Mouse (Mus musculus) liver, embryonic 14.5 days (tissue): ENCODE results near the gene Tex48. TPM values are rescaled to one million over a fixed set of nuclear protein-coding genes. Genes with fewer than 3 reads are reported as not detected.

Experiments
- ATAC-seq: fragments of 200-750 bp; cut with Nextera tagmentation; 2 replicates; pipeline ENCODE4 v1.8.0; 2017; ENCODE audit warnings: moderate number of reproducible peaks, mild to moderate bottlenecking, moderate library complexity; ENCODE audit not compliant: insufficient read depth
- DNase-seq, 3 experiments: peaks; one replicate each; pipeline ENCODE4 v3.0.0-alpha.2; 2012 to 2013; ENCODE audit warnings: low read depth in 3 of 3, low spot score in 3 of 3
- H3K27ac ChIP-seq: fragments of 300-500 bp; sonication (generic); 2 replicates; pipeline ENCODE4 v1.5.1; 2014; ENCODE audit warnings: moderate library complexity, mild to moderate bottlenecking, control low read depth, inconsistent platforms
- H3K27me3 ChIP-seq: fragments of 300-500 bp; sonication (generic); 2 replicates; pipeline ENCODE4 v1.6.1; 2014; ENCODE audit warnings: mild to moderate bottlenecking, low read length, moderate library complexity; ENCODE audit not compliant: control insufficient read depth, insufficient read depth
- H3K36me3 ChIP-seq: fragments of 300-500 bp; sonication (generic); replicated peaks from 2 replicates; pipeline ENCODE4 v1.6.1; 2014; ENCODE audit warnings: low read depth; ENCODE audit not compliant: control insufficient read depth, insufficient read depth
- H3K4me1 ChIP-seq, 2 experiments: fragments of 200-500 bp in 1 of 2; fragments of 300-500 bp in 1 of 2; sonication (generic) in 1 of 2; replicated peaks; 2 replicates each; pipeline ENCODE4 v1.6.1; 2012 to 2014; ENCODE audit warnings: antibody characterized with exemption in 1 of 2, inconsistent platforms in 1 of 2, low read length in 1 of 2; ENCODE audit not compliant: control insufficient read depth in 2 of 2, insufficient read depth in 2 of 2
- H3K4me2 ChIP-seq: fragments of 300-500 bp; sonication (generic); 2 replicates; pipeline ENCODE4 v1.6.1; 2014; ENCODE audit warnings: low read depth, mild to moderate bottlenecking, control low read depth, moderate library complexity
- H3K4me3 ChIP-seq, 2 experiments: fragments of 200-500 bp in 1 of 2; fragments of 300-500 bp in 1 of 2; sonication (generic) in 1 of 2; 2 replicates each; pipeline ENCODE4 v1.5.1; 2012 to 2014; ENCODE audit warnings: low read depth in 2 of 2, low read length in 2 of 2, mild to moderate bottlenecking in 2 of 2, control low read depth in 1 of 2, inconsistent platforms in 1 of 2, moderate library complexity in 1 of 2; ENCODE audit not compliant: insufficient read depth in 1 of 2
- H3K9ac ChIP-seq: fragments of 300-500 bp; sonication (generic); replicated peaks from 2 replicates; pipeline ENCODE4 v1.6.1; 2014; ENCODE audit warnings: mild to moderate bottlenecking, control low read depth, moderate library complexity
- H3K9me3 ChIP-seq: fragments of 300-500 bp; sonication (generic); 2 replicates; pipeline ENCODE4 v1.6.1; 2016; ENCODE audit warnings: low read length, mixed read lengths; ENCODE audit not compliant: control insufficient read depth
- CTCF ChIP-seq: IDR thresholded peaks from 2 replicates; pipeline ENCODE4 v1.5.1; 2016; ENCODE audit warnings: antibody characterized with exemption, low read depth, control low read depth
- EP300 ChIP-seq: IDR thresholded peaks from 2 replicates; pipeline ENCODE4 v1.6.1; 2016; ENCODE audit warnings: antibody characterized with exemption, low read depth
- WGBS: fragments of 180-500 bp; shearing (Covaris S2); extraction: QIAGEN DNeasy Blood & Tissue Kit; methylation state at CpG from one replicate; pipeline ENCODE4 v1.1.7; 2014; ENCODE audit not compliant: insufficient replicate concordance; 5-methylcytosine and 5-hydroxymethylcytosine counted together
- polyA plus RNA-seq, 2 experiments: library from polyadenylated mRNA; depleted of rRNA in 1 of 2; stranded (reverse) in 1 of 2; unstranded in 1 of 2; fragments of >200 nt; fragmentation: Nextera tagmentation in 1 of 2; extraction: Ambion mirVana in 1 of 2; gene quantifications; 2 replicates each; pipeline versions ENCODE4 v1.2.1 to v1.2.3; 2012 to 2014

Gene Tex48
- polyA plus RNA-seq, 2 experiments = not detected

DNA sequence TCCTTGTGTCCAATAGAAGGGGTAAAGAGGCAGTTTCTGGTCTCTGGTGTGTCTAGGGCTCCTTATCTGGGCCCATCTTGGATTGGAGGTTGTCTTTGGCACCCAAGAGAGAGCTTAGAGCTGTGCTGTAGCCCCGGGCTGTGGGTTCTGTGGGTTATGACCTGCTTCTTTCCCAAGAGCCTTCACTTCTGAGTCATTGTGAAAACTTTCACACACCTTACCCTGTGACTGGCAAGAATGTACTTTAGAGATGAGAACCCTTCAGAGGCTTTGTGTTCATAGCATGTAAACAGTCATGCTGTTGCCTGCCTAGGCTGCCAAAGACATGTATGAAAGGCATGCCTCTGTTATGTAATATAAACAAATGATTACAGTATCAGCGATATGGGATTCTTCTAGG, 17.6 kb upstream of the Tex48 start:
- no peak overlapping the region for H3K4me2 ChIP-seq
- H3K27ac ChIP-seq = no peak overlapping the region
- no peaks in the 10 kb centered on the region for H3K36me3 ChIP-seq
- no peaks in the 10 kb centered on the region for H3K27me3 ChIP-seq
- ATAC-seq (no peak), DNase-seq (no peak)
- no peak for TF ChIP-seq EP300
- TF ChIP-seq CTCF = no peak
- H3K4me3 ChIP-seq = no peak overlapping the region
- H3K4me1 ChIP-seq = no peaks in the 10 kb centered on the region
- H3K9me3 ChIP-seq = no peaks in the 10 kb centered on the region
- 54% methylated on average over 2 of the region's 2 CpGs for WGBS
- H3K9ac ChIP-seq = no peak overlapping the region

DNA sequence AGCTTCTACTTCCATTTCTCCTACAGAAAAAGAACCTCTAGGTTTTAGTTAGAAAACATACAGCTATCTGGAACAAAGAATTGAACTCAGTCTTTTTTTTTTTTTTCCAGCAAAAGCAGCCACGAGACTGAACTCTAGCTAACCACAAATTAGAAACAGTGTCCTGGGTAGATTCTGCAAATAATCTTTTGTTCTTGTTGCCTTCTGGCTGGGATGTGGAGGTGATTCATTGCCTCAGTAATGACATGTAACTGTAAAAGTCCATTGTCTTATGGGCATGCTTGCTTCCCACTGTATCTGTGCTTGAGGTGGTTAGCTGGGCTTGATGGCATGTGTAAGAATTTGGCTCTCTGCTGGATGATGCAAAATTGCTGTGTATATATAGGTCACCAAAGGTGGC, 16.4 kb upstream of the Tex48 start:
- Histone ChIP-seq H3K27me3 (no peaks in the 10 kb centered on the region), H3K9ac (no peak overlapping the region), H3K36me3 (no peaks in the 10 kb centered on the region), H3K9me3 (no peaks in the 10 kb centered on the region), H3K27ac (no peak overlapping the region), H3K4me3 (no peak overlapping the region), H3K4me1 (no peaks in the 10 kb centered on the region), H3K4me2 (no peak overlapping the region)
- no peak for ATAC-seq
- no peak for DNase-seq
- TF ChIP-seq EP300 (no peak), CTCF (no peak)
- 27% methylated on average over 1 of the region's 1 CpGs for WGBS

DNA sequence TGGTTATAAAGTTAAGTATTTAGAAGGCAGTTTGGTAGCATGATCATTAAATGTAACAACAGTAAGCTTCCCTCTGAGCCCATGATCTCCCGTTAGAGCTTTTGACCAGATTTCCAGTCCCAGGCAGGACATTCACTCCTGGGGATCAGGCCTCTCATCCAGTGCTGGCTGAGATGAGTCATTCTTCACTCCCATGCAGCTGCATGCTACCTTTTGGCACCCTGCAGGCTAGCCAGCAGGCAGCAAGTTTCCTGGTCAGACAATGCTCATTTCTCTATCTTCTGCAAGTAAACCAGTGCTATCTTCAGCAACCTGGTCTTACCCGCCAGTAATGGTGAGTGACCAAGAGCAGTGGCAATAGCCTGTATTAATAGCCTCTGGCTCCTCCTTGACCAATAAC, 11.0 kb upstream of the Tex48 start:
- no peak overlapping the region for H3K27ac ChIP-seq
- ATAC-seq = no peak
- H3K4me3 ChIP-seq = no peak overlapping the region
- no peak for TF ChIP-seq CTCF
- TF ChIP-seq EP300 = no peak
- H3K27me3 ChIP-seq = no peaks in the 10 kb centered on the region
- H3K9ac ChIP-seq = no peak overlapping the region
- no peaks in the 10 kb centered on the region for H3K36me3 ChIP-seq
- no peak for DNase-seq
- H3K4me2 ChIP-seq = no peak overlapping the region
- WGBS = 67% methylated on average over 2 of the region's 2 CpGs
- no peaks in the 10 kb centered on the region for H3K4me1 ChIP-seq
- no peaks in the 10 kb centered on the region for H3K9me3 ChIP-seq

DNA sequence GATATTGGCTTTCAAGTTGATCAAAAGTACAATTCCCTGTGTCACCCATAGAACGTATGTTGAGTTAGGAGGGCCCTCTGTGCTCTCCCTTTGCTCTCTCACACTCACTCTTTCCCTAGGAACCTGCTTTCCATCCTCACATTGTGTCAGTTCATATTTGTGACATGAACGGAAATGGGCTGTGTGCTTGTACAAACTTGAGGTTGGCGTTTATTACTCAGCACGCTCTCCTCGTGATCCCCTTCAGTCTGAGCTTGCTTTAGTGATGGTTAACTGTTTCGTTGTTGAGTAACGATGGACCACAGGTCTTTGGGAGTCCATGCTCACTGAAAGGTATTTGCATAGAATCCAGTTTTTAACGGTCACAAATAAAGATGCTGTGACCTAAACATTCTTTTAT, 4.9 kb upstream of the Tex48 start:
- no peak for DNase-seq
- Histone ChIP-seq H3K4me3 (no peak overlapping the region), H3K9me3 (no peaks in the 10 kb centered on the region), H3K9ac (no peak overlapping the region), H3K36me3 (no peaks in the 10 kb centered on the region), H3K4me1 (no peaks in the 10 kb centered on the region), H3K27me3 (no peaks in the 10 kb centered on the region), H3K27ac (no peak overlapping the region), H3K4me2 (no peak overlapping the region)
- WGBS = 57% methylated on average over 8 of the region's 8 CpGs
- no peak for ATAC-seq
- TF ChIP-seq EP300 (no peak), CTCF (no peak)

DNA sequence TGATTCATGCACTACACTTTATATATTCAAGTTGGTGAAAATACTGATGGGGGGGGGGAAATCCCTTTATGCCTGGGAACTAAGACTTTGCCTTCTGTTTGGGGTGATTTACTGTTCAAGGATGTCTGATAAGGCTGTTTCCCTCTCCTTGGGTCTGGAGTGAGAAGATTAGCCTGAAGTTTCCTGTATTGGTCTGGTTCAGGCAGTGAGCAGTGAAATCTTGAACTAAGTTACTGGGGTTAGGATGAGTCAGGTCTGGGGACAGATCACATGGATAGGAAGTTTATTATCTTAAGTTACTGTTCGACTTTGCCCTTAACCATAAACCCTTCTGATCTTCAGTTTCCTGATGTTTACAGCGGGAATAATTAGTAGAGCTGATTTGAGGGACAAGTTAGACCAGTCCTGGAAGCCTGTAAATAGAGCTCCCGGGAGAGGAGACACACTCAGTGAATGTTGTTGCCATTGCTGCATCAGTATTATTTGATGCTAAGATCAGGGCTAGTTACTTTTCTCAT, 3.4 kb upstream of the Tex48 start:
- peak in 1 of 3 experiments; percentile 1 for DNase-seq
- Histone ChIP-seq H3K9ac (no peak overlapping the region), H3K9me3 (no peaks in the 10 kb centered on the region), H3K4me2 (no peak overlapping the region), H3K4me1 (no peaks in the 10 kb centered on the region), H3K36me3 (no peaks in the 10 kb centered on the region), H3K4me3 (no peak overlapping the region), H3K27me3 (no peaks in the 10 kb centered on the region), H3K27ac (no peak overlapping the region)
- no peak for ATAC-seq
- TF ChIP-seq CTCF (no peak), EP300 (no peak)
- WGBS = 11% methylated on average over 3 of the region's 3 CpGs
